8 mouse cellular contexts compared by ENCODE assay signal in genomic region chr11:82255601-82256000, GRCm38 (mm10). TPM values are rescaled to one million over a fixed set of nuclear protein-coding genes. Genes with fewer than 3 reads are reported as not detected.
DNase-seq lines count a peak whose midpoint lies in the region; ATAC-seq lines count a peak whose summit lies in the region.

No protein-coding gene starts in this region.

- ATAC-seq in hematopoietic stem cell, adult 5-6 weeks (replicated peaks in 1 of 2; ENCODE audit: insufficient read depth in 1 of 2, low FRiP score in 2 of 2, low TSS enrichment in 1 of 2, low read depth in 1 of 2, poor library complexity in 2 of 2, severe bottlenecking in 2 of 2) = peak; percentile 29 to 49; a peak in 1 of 4 replicates

- intact Hi-C loops in left cerebral cortex, postnatal 36 days (cut with DNase I) = no loop called here

- DNase-seq in heart, adult 9 months (ENCODE audit: low spot score in 2 of 2) = peak; percentile 4 to 14
- DNase-seq in heart, adult 8-10 months (ENCODE audit: low spot score) = no peak
- DNase-seq in adrenal gland, adult (ENCODE audit: inconsistent age in 2 of 2, low spot score in 1 of 2) = peak; percentile 49 to 81
- peak; percentile 72 for DNase-seq in embryo, embryonic 10 days (ENCODE audit: low spot score)
- DNase-seq in left cerebral cortex, postnatal 36 days (ENCODE audit: low spot score in 2 of 2) = peak; percentile 18 to 27
- DNase-seq in retina, embryonic 14.5 days (ENCODE audit: low spot score) = peak; percentile 84
- DNase-seq in thymus, postnatal 14 days = no peak

RNA-seq across cellular contexts. Expression of gene Ccl1, which starts 49.9 kb away (rescaled TPM):
- total RNA-seq in heart, adult 8-10 months (2022) = not detected
- total RNA-seq in hematopoietic stem cell, adult 5-6 weeks (2017) = not detected in 2 replicates
- not detected for total RNA-seq in left cerebral cortex, postnatal 36 days (2021)

Comparison
In these comparisons a context has a peak if more than half of its experiments do, and no peak if none do; other contexts are left out.
1. DNase-seq: peak in heart, adult 9 months (2 of 2), adrenal gland, adult (2 of 2), embryo, embryonic 10 days (single experiment), left cerebral cortex, postnatal 36 days (2 of 2) and retina, embryonic 14.5 days (single experiment); none in heart, adult 8-10 months (single experiment) and thymus, postnatal 14 days (single experiment).